Mouse (Mus musculus) thymus, adult 2 months (tissue): ENCODE measurements around the gene Itpr1. TPM values are rescaled to one million over a fixed set of nuclear protein-coding genes. Genes with fewer than 3 reads are reported as not detected.

ENCODE experiments used
- DNase-seq: peaks from one replicate; pipeline ENCODE4 v3.0.0; 2021
- H3K27ac ChIP-seq: fragments of 200-500 bp; 2 replicates; pipeline ENCODE4 v1.5.1; 2012; ENCODE audit warnings: low read length, control low read depth; ENCODE audit not compliant: control insufficient read depth, insufficient read depth
- H3K27me3 ChIP-seq: fragments of 200-500 bp; 2 replicates; pipeline ENCODE4 v1.6.1; 2012; ENCODE audit warnings: mild to moderate bottlenecking, low read length, moderate library complexity, mixed read lengths; ENCODE audit not compliant: control insufficient read depth, insufficient read depth
- H3K36me3 ChIP-seq: fragments of 200-500 bp; 2 replicates; pipeline ENCODE4 v1.6.1; 2012; ENCODE audit warnings: mild to moderate bottlenecking, low read length, moderate library complexity; ENCODE audit not compliant: control insufficient read depth, insufficient read depth
- H3K4me1 ChIP-seq: fragments of 200-500 bp; replicated peaks from 2 replicates; pipeline ENCODE4 v1.6.1; 2012; ENCODE audit warnings: low read length; ENCODE audit not compliant: control insufficient read depth, insufficient read depth
- H3K4me3 ChIP-seq: fragments of 200-500 bp; 2 replicates; pipeline ENCODE4 v1.5.1; 2012; ENCODE audit warnings: mild to moderate bottlenecking, low read length, control low read depth, moderate library complexity; ENCODE audit not compliant: control insufficient read depth, insufficient read depth
- CTCF ChIP-seq: fragments of 200-500 bp; IDR thresholded peaks from 2 replicates; pipeline ENCODE4 v1.5.1; 2012; ENCODE audit warnings: mild to moderate bottlenecking, control low read depth, low read length, moderate library complexity, borderline replicate concordance; ENCODE audit not compliant: control insufficient read depth, poor library complexity, insufficient read depth; ENCODE audit errors: extremely low read depth
- POLR2A ChIP-seq: fragments of 200-500 bp; IDR thresholded peaks from 2 replicates; pipeline ENCODE4 v1.6.1; 2012; ENCODE audit warnings: mild to moderate bottlenecking, low read length, control low read depth, moderate library complexity; ENCODE audit not compliant: control insufficient read depth, poor library complexity, insufficient read depth; ENCODE audit errors: extremely low read depth
- WGBS: fragments of 180-500 bp; shearing (Covaris S2); methylation state at CpG from one replicate; pipeline ENCODE4 v1.1.7; 2018; 5-methylcytosine and 5-hydroxymethylcytosine counted together
- polyA plus RNA-seq: library from polyadenylated mRNA; depleted of rRNA; stranded (reverse); fragments of >200 nt; gene quantifications from 2 replicates; pipeline ENCODE4 v1.2.3, GENCODE M21; 2012

Itpr1 gene
- polyA plus RNA-seq, 1 experiment: 28.8 TPM

GRCm38 (mm10) chr6:108451536-108451935 is 238.6 kb downstream of the Itpr1 start:
- no peaks in the 10 kb centered on the region for H3K27me3 ChIP-seq
- peaks cover under 1% of the 10 kb centered on the region for H3K4me1 ChIP-seq
- no peaks in the 10 kb centered on the region for H3K36me3 ChIP-seq
- DNase-seq: no peak
- H3K27ac ChIP-seq: no peak overlapping the region
- 88% methylated on average over 2 of the region's 2 CpGs for WGBS
- no peak for TF ChIP-seq CTCF
- TF ChIP-seq POLR2A: no peak
- no peak overlapping the region for H3K4me3 ChIP-seq

GRCm38 (mm10) chr6:108453618-108454017 is 240.7 kb downstream of the Itpr1 start:
- 96% methylated on average over 5 of the region's 5 CpGs for WGBS
- TF ChIP-seq POLR2A: no peak
- no peak for TF ChIP-seq CTCF
- no peaks in the 10 kb centered on the region for H3K36me3 ChIP-seq
- H3K4me3 ChIP-seq: no peak overlapping the region
- peaks cover 5% of the 10 kb centered on the region for H3K4me1 ChIP-seq
- no peaks in the 10 kb centered on the region for H3K27me3 ChIP-seq
- no peak for DNase-seq
- H3K27ac ChIP-seq: no peak overlapping the region

- TF ChIP-seq POLR2A: no peak
- TF ChIP-seq CTCF: no peak
- WGBS: 95% methylated on average over 16 of the region's 16 CpGs
- H3K4me1 ChIP-seq: peaks cover 5% of the 10 kb centered on the region
- no peak for DNase-seq
- H3K36me3 ChIP-seq: no peaks in the 10 kb centered on the region
- no peak overlapping the region for H3K27ac ChIP-seq
- no peak overlapping the region for H3K4me3 ChIP-seq
- no peaks in the 10 kb centered on the region for H3K27me3 ChIP-seq
Observed at GRCm38 (mm10) chr6:108454061-108454891, 241.4 kb downstream of the Itpr1 start.

- no peak for DNase-seq
- H3K27ac ChIP-seq: no peak overlapping the region
- H3K4me1 ChIP-seq: peaks cover 5% of the 10 kb centered on the region
- TF ChIP-seq CTCF: no peak
- TF ChIP-seq POLR2A: no peak
- no peaks in the 10 kb centered on the region for H3K27me3 ChIP-seq
- H3K4me3 ChIP-seq: no peak overlapping the region
- H3K36me3 ChIP-seq: no peaks in the 10 kb centered on the region
- WGBS: 98% methylated on average over 7 of the region's 7 CpGs
Observed at GRCm38 (mm10) chr6:108454979-108455836, 242.3 kb downstream of the Itpr1 start.

- no peak for DNase-seq
- no peaks in the 10 kb centered on the region for H3K36me3 ChIP-seq
- no peak overlapping the region for H3K27ac ChIP-seq
- no peak overlapping the region for H3K4me3 ChIP-seq
- H3K27me3 ChIP-seq: no peaks in the 10 kb centered on the region
- WGBS: 89% methylated on average over 18 of the region's 18 CpGs
- peaks cover 5% of the 10 kb centered on the region for H3K4me1 ChIP-seq
- TF ChIP-seq POLR2A: no peak
Observed at GRCm38 (mm10) chr6:108456231-108457062, 243.6 kb downstream of the Itpr1 start.

GRCm38 (mm10) chr6:108457063-108457405 is 244.1 kb downstream of the Itpr1 start:
- no peak for TF ChIP-seq CTCF
- no peak for TF ChIP-seq POLR2A
- no peaks in the 10 kb centered on the region for H3K36me3 ChIP-seq
- 31% methylated on average over 5 of the region's 5 CpGs for WGBS

More at GRCm38 (mm10) chr6:108457063-108457405, 244.1 kb downstream of the Itpr1 start:
- peaks cover 5% of the 10 kb centered on the region for H3K4me1 ChIP-seq
- no peak overlapping the region for H3K27ac ChIP-seq
- H3K27me3 ChIP-seq: no peaks in the 10 kb centered on the region
- DNase-seq: no peak
- no peak overlapping the region for H3K4me3 ChIP-seq
